Mouse (Mus musculus): ENCODE measurements around the gene Krt24.

- TF ChIP-seq CTCF (IDR thresholded peaks at IDR 0.05; ENCODE audit: low read depth, low read length) (no peak), GATA1 (IDR thresholded peaks at IDR 0.05; ENCODE audit: borderline replicate concordance, low read length) (no peak), TAL1 (conservative IDR thresholded peaks at IDR 0.05; ENCODE audit: low read depth, low read length) (no peak), POLR2AphosphoS5 (IDR thresholded peaks at IDR 0.05; ENCODE audit: insufficient replicate concordance, low read depth, low read length) (no peak)
Observed at GRCm38 (mm10) chr11:99269192-99269591, 15.9 kb downstream of the Krt24 start.

All from G1E (cell line).